Mouse (Mus musculus) spleen, adult 2 months (tissue): ENCODE measurements at regions not wholly inside any gene's neighbourhood (a gene's known extent, or its start where the extent isn't known, plus 50 kb on each side); places are given as distances from the start of the nearest gene placed in this dataset.

ENCODE experiments used
- CTCF ChIP-seq: fragments of 200-500 bp; IDR thresholded peaks from 2 replicates; pipeline ENCODE4 v1.5.1; 2011; ENCODE audit warnings: mild to moderate bottlenecking, inconsistent platforms; ENCODE audit not compliant: insufficient read depth, insufficient read length, insufficient replicate concordance; ENCODE audit errors: extremely low read depth
- POLR2A ChIP-seq: fragments of 200-500 bp; IDR thresholded peaks from 2 replicates; pipeline ENCODE4 v1.6.1; 2011; ENCODE audit warnings: low read depth, low read length, inconsistent platforms

GRCm38 (mm10) chr7:135794238-135794637 lies 78.1 kb upstream of the Mki67 start:
- TF ChIP-seq CTCF (no peak), POLR2A (no peak)
